Mouse (Mus musculus) lung, postnatal 36 days (tissue): ENCODE measurements at regions not wholly inside any gene's neighbourhood (a gene's known extent, or its start where the extent isn't known, plus 50 kb on each side); places are given as distances from the start of the nearest gene placed in this dataset.

Experiments used
- DNase-seq: peaks from one replicate; pipeline ENCODE4 v3.0.0; 2022; ENCODE audit warnings: mixed read lengths

- no peak for DNase-seq
Measured at GRCm38 (mm10) chr8:57200280-57200679, 120.5 kb upstream of the Hand2 start.

- peak; percentile 50 for DNase-seq
Measured at GRCm38 (mm10) chr8:57209584-57209983, 111.2 kb upstream of the Hand2 start.

DNA sequence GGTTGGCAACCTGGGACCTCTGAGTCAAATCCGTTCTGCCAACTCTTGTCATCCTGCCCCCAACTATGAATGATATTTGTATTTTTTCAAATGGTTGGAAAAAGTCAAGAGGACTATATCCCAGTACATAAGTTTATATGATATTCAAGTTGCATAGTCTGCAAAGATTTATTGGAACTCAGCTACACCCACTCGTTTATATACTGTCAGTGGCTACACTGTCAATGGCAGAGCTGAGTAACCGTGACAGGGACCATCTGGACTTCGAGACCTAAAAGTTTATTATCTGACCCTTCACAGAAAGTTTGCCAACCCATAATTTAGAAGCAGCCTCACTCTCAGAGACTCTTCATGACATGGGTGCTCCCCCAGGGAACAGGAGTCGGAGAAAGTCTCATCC lies 107.7 kb upstream of the Hand2 start:
- no peak for DNase-seq

DNA sequence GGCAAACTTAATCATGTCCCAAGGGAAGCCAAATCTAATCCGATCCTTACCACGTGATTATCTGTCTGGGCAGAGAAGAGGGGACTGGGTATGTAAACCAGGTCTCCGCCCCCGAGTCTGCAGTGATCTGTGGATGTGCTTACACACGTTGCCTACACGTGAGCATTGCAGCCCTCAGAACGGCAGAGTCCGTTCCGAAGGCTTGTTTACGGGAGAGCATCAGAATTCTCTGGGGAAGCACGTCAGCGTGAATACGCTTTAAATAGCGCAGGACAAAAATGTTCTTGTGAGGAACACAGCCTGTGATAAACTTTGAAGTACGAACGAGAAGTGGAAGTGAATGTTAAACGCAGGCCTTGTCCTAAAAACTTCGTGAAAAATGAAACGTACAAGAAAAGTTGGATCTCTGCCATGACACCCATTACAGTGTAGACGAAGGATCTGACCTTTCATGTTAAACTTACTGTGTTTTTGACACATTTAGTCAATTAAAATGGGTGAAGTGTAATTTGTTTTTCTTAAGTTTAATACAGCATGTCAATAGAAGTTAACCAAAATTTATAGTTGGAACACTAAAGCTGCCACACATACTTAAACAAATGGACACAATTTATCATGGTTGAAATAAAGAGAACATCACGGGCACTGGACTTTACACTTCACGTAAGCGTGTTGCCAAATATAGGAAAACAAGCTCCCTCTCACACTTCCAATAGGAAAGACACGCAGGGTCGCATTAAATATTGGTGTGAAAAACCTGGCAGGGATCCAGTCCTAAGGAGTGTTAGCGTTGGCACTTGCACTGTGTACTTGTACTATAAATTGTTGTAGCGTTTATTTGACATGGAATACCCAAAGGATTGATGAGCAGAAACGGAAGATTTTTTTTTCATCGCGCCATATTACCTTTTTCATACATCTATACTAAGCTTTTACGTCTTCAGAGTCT lies 106.5 kb upstream of the Hand2 start:
- DNase-seq, result peak; percentile 9

- DNase-seq, result no peak
Measured at GRCm38 (mm10) chr8:57230594-57230993, 90.2 kb upstream of the Hand2 start.

DNA sequence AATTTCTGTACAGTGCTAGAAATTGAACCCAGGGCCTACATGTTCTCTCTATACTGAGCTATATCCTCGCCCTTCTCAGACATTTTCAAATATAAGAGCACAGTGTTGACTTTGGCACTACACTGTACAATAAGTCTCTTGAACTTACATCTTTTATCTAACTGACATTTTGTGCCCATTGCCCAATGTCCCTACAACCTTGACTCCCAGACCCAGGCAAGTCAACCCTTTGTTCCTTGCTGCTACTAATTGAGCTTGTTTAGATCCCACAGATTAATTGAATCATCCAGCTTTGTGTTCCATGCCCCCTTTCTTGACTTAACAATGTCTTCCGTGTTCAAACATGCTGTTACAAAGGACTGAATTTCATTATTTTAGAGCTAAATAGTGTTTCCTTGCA lies 78.5 kb upstream of the Hand2 start:
- no peak for DNase-seq

GRCm38 (mm10) chr8:57249061-57249460 lies 71.7 kb upstream of the Hand2 start:
- no peak for DNase-seq
